Mouse (Mus musculus): Measurements from ENCODE around the gene Bax. TPM values are rescaled to one million over a fixed set of nuclear protein-coding genes. Genes with fewer than 3 reads are reported as not detected.
"Not testable (repeated sequence)": the region's sequence is repeated elsewhere in the genome, so short reads cannot be mapped to it uniquely, and the experiment has no call there.

Gene Bax
- polyA plus RNA-seq, 1 experiment from 2014 or later: 212 TPM

DNA sequence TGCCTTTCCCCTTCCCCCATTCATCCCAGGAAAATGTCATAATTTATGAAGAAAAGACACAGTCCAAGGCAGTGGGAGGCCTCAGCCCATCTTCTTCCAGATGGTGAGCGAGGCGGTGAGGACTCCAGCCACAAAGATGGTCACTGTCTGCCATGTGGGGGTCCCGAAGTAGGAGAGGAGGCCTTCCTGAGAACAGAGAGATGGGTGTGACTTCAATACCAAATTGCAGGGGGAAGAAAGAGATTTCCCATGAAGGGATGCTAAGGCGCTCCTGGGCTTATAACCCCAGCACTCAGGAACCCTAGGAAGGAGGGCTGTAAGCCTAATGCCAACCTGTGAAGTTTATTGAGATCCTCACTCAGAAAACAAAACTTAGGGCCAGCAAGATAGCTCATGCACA, 4.9 kb downstream of the Bax start:
- DNase-seq (ENCODE audit: low spot score): no peak
- WGBS: 79% methylated on average over 4 of the region's 4 CpGs
- H3K4me1 ChIP-seq (replicated peaks; ENCODE audit: control insufficient read depth, insufficient read depth, low read length): peaks cover 51% of the 10 kb centered on the region
- peaks cover 34% of the 10 kb centered on the region for H3K36me3 ChIP-seq (ENCODE audit: control insufficient read depth, insufficient read depth, low read length)
- H3K4me2 ChIP-seq: peak overlapping the region; percentile 73
- H3K9ac ChIP-seq (ENCODE audit: low read depth, low read length): peak overlapping the region; percentile 21; the same call in 1 of the 2 replicates
- H3K27ac ChIP-seq (ENCODE audit: low read depth, low read length): peak overlapping the region; percentile 96; the same call in 1 of the 2 replicates
- H3K4me3 ChIP-seq (ENCODE audit: low read depth, low read length): peak overlapping the region; percentile 89
- ATAC-seq (replicated peaks; ENCODE audit: low FRiP score): no peak
- H3K27me3 ChIP-seq (replicated peaks; ENCODE audit: control insufficient read depth, insufficient read depth, low read length): no peaks in the 10 kb centered on the region
- H3K9me3 ChIP-seq (ENCODE audit: control insufficient read depth, low read length): no peaks in the 10 kb centered on the region

DNA sequence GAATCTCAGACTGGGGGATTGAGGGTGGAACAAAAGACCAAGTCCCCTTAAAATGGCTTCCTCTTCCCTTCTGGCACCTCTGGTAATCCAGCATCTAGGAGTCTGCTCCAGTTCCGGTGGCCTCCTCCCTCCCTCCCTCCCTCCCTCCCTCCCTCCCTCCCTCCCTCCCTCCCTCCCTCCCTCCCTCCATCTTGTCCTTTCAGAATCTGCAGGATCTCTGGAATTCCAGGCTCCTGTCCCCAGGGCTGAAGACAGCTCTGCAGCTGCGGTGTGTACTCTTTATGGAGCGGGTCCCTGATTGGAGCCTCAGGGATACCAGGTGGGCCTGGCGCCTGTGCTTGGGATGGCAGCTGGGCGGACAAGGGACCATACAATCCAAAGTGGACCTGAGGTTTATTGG, 5.4 kb downstream of the Bax start:
- DNase-seq (ENCODE audit: low spot score): no peak
- Histone ChIP-seq H3K4me3 (ENCODE audit: low read depth, low read length) (peak overlapping the region; percentile 89), H3K9ac (ENCODE audit: low read depth, low read length) (peak overlapping the region; percentile 83), H3K36me3 (ENCODE audit: control insufficient read depth, insufficient read depth, low read length) (peaks cover 35% of the 10 kb centered on the region), H3K4me2 (peak overlapping the region; percentile 73), H3K9me3 (ENCODE audit: control insufficient read depth, low read length) (no peaks in the 10 kb centered on the region), H3K4me1 (replicated peaks; ENCODE audit: control insufficient read depth, insufficient read depth, low read length) (peaks cover 53% of the 10 kb centered on the region), H3K27me3 (replicated peaks; ENCODE audit: control insufficient read depth, insufficient read depth, low read length) (no peaks in the 10 kb centered on the region), H3K27ac (ENCODE audit: low read depth, low read length) (peak overlapping the region; percentile 96)
- ATAC-seq (replicated peaks; ENCODE audit: low FRiP score): no peak
- 62% methylated on average over 5 of the region's 5 CpGs for whole genome bisulfite sequencing

- Histone ChIP-seq H3K27me3 (replicated peaks; ENCODE audit: control insufficient read depth, insufficient read depth, low read length) (no peaks in the 10 kb centered on the region), H3K4me3 (ENCODE audit: low read depth, low read length) (peak overlapping the region; percentile 89), H3K36me3 (ENCODE audit: control insufficient read depth, insufficient read depth, low read length) (peaks cover 37% of the 10 kb centered on the region), H3K27ac (ENCODE audit: low read depth, low read length) (peak overlapping the region; percentile 96), H3K4me1 (replicated peaks; ENCODE audit: control insufficient read depth, insufficient read depth, low read length) (peaks cover 52% of the 10 kb centered on the region), H3K9me3 (ENCODE audit: control insufficient read depth, low read length) (no peaks in the 10 kb centered on the region), H3K9ac (ENCODE audit: low read depth, low read length) (peak overlapping the region; percentile 83), H3K4me2 (peak overlapping the region; percentile 73)
- DNase-seq (ENCODE audit: low spot score) (peak; percentile 83), ATAC-seq (replicated peaks; ENCODE audit: low FRiP score) (peak; percentile 70)
- 7% methylated on average over 13 of the region's 13 CpGs for WGBS
Measured at GRCm38 (mm10) chr7:45460860-45461314, 5.8 kb downstream of the Bax start.

DNA sequence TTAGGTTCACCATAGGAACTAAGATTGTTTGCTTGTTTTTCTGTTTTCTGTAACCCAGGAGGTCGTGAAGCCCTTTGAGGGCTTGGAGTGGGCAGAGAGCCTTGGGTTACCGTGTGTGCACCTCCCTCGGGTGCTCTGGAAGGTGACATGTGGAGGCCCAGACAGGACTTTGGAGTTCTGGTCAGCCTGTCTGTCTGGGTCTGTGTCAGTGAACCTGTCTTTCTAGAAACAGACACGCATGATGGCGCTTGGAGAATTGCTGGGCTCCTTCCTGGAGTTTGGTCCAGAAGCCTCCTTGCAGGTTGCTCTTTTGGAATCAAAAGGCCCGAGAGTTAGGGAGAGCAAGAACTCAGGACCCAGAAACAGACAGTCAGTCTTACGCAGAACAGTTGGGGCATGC, 6.3 kb downstream of the Bax start:
- Histone ChIP-seq H3K9ac (ENCODE audit: low read depth, low read length) (peak overlapping the region; percentile 83), H3K27me3 (replicated peaks; ENCODE audit: control insufficient read depth, insufficient read depth, low read length) (no peaks in the 10 kb centered on the region), H3K27ac (ENCODE audit: low read depth, low read length) (peak overlapping the region; percentile 96), H3K36me3 (ENCODE audit: control insufficient read depth, insufficient read depth, low read length) (peaks cover 37% of the 10 kb centered on the region), H3K9me3 (ENCODE audit: control insufficient read depth, low read length) (no peaks in the 10 kb centered on the region), H3K4me1 (replicated peaks; ENCODE audit: control insufficient read depth, insufficient read depth, low read length) (peaks cover 47% of the 10 kb centered on the region), H3K4me3 (ENCODE audit: low read depth, low read length) (peak overlapping the region; percentile 89), H3K4me2 (peak overlapping the region; percentile 73)
- ATAC-seq (replicated peaks; ENCODE audit: low FRiP score): peak; percentile 2; the same call in 1 of the 2 replicates
- DNase-seq (ENCODE audit: low spot score): no peak
- WGBS: 49% methylated on average over 7 of the region's 7 CpGs

DNA sequence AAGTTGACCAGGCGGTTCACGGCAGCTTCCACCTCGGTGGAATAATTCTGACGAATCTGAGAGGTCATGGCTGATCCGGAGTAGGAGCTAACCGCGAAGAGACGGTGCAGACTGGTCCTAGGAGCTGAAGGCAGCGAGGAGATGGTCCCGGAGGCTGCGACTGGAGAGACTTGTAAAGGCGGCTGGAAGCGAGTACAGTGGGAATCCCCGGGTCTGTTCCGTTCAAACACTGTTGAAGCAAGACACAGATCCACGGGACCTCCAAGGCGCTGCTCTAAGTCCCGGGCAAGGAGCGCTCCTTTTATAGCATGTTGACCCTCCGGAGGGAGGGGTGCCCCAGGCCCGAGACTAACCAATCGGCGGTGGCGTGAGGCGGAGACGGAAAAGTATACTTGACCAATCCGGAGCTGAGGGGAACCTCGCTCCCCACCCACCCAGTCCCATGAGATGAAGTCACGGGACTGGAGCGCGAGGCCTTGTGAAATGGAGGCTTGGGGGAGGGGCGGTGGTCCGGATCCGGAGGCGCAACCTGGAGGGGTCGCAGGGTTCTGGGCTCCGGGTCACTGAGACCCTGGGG, 7.0 kb downstream of the Bax start, which contains the start of gene Ftl1:
Gene Ftl1, minus strand, starts transcription at position 321 of the 577 bp plus-strand sequence.
- ATAC-seq (replicated peaks; ENCODE audit: low FRiP score) (peak; percentile 90), DNase-seq (ENCODE audit: low spot score) (peak; percentile 97)
- under 1% methylated on average over 26 of the region's 37 CpGs for WGBS
- not testable (repeated sequence) for H3K9me3 ChIP-seq (ENCODE audit: control insufficient read depth, low read length); H3K27me3 ChIP-seq (replicated peaks; ENCODE audit: control insufficient read depth, insufficient read depth, low read length)
- H3K4me1 ChIP-seq (replicated peaks; ENCODE audit: control insufficient read depth, insufficient read depth, low read length): peaks cover 41% of the 10 kb centered on the region
- peaks cover 36% of the 10 kb centered on the region for H3K36me3 ChIP-seq (ENCODE audit: control insufficient read depth, insufficient read depth, low read length)
- peak within 1 kb of the TSS; percentile 89 for H3K4me3 ChIP-seq (ENCODE audit: low read depth, low read length)
- H3K27ac ChIP-seq (ENCODE audit: low read depth, low read length): peak within 1 kb of the TSS; percentile 96
- peak within 1 kb of the TSS; percentile 94 for H3K9ac ChIP-seq (ENCODE audit: low read depth, low read length)
- peak within 1 kb of the TSS; percentile 98 for H3K4me2 ChIP-seq

DNA sequence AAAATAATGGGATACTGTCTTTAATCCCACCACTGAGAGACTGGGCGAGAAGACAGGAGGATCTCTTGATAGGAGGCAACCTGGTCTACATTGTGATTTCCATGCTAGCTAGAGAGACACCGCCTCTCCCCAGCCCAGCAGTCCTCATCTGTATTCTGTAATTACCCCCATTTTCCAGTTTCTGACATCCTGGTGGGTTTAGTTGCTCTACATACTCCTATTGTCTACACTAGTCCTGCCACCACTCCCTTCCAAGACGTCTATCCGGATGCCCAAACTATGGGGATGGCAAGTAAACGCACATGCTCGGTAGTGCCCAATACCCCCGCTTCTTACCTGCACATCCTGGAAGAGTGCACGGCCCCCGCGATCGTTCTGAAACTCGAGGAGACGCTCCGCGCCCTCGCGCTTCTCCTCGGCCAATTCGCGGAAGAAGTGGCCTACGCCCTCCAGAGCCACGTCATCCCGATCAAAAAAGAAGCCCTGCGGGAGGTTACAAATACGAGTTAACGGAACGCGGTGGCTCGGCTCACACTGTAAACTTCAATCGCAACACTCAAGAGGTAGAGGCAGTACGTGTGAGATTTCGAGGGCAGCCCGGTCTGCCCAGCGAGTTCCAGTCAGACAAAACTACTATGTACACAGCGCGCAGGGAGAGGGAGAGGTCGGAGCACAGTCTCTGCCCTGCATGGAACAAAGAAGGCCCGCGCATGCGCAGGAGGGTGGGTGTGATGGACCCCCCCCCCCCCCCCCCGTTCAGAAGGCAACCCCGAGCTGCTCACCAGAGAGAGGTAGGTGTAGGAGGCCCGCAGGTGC, 7.7 kb downstream of the Bax start:
- peak; percentile 84 for DNase-seq (ENCODE audit: low spot score)
- H3K27ac ChIP-seq (ENCODE audit: low read depth, low read length): peak overlapping the region; percentile 96
- no peaks in the 10 kb centered on the region for H3K27me3 ChIP-seq (replicated peaks; ENCODE audit: control insufficient read depth, insufficient read depth, low read length)
- no peaks in the 10 kb centered on the region for H3K9me3 ChIP-seq (ENCODE audit: control insufficient read depth, low read length)
- peaks cover 29% of the 10 kb centered on the region for H3K36me3 ChIP-seq (ENCODE audit: control insufficient read depth, insufficient read depth, low read length)
- under 1% methylated on average over 42 of the region's 43 CpGs for WGBS
- peak overlapping the region; percentile 98 for H3K4me2 ChIP-seq
- ATAC-seq (replicated peaks; ENCODE audit: low FRiP score): peak; percentile 32
- H3K4me3 ChIP-seq (ENCODE audit: low read depth, low read length): peak overlapping the region; percentile 89
- H3K4me1 ChIP-seq (replicated peaks; ENCODE audit: control insufficient read depth, insufficient read depth, low read length): peaks cover 40% of the 10 kb centered on the region
- peak overlapping the region; percentile 94 for H3K9ac ChIP-seq (ENCODE audit: low read depth, low read length)

GRCm38 (mm10) chr7:45457204-45458060, 9.3 kb downstream of the Bax start:
- Histone ChIP-seq H3K27me3 (replicated peaks; ENCODE audit: control insufficient read depth, insufficient read depth, low read length) (no peaks in the 10 kb centered on the region), H3K4me3 (ENCODE audit: low read depth, low read length) (peak overlapping the region; percentile 89), H3K4me1 (replicated peaks; ENCODE audit: control insufficient read depth, insufficient read depth, low read length) (peaks cover 40% of the 10 kb centered on the region), H3K4me2 (peak overlapping the region; percentile 98), H3K36me3 (ENCODE audit: control insufficient read depth, insufficient read depth, low read length) (peaks cover 27% of the 10 kb centered on the region), H3K27ac (ENCODE audit: low read depth, low read length) (peak overlapping the region; percentile 96), H3K9ac (ENCODE audit: low read depth, low read length) (peak overlapping the region; percentile 94), H3K9me3 (ENCODE audit: control insufficient read depth, low read length) (no peaks in the 10 kb centered on the region)
- ATAC-seq (replicated peaks; ENCODE audit: low FRiP score) (peak; percentile 21), DNase-seq (ENCODE audit: low spot score) (no peak)
- WGBS: 45% methylated on average over 10 of the region's 10 CpGs

- Histone ChIP-seq H3K27me3 (replicated peaks; ENCODE audit: control insufficient read depth, insufficient read depth, low read length) (no peaks in the 10 kb centered on the region), H3K27ac (ENCODE audit: low read depth, low read length) (peak overlapping the region; percentile 96), H3K36me3 (ENCODE audit: control insufficient read depth, insufficient read depth, low read length) (peaks cover 24% of the 10 kb centered on the region), H3K9me3 (ENCODE audit: control insufficient read depth, low read length) (no peaks in the 10 kb centered on the region), H3K4me2 (peak overlapping the region; percentile 98), H3K4me3 (ENCODE audit: low read depth, low read length) (peak overlapping the region; percentile 89), H3K4me1 (replicated peaks; ENCODE audit: control insufficient read depth, insufficient read depth, low read length) (peaks cover 39% of the 10 kb centered on the region), H3K9ac (ENCODE audit: low read depth, low read length) (peak overlapping the region; percentile 94)
- 45% methylated on average over 9 of the region's 9 CpGs for WGBS
- ATAC-seq (replicated peaks; ENCODE audit: low FRiP score) (no peak), DNase-seq (ENCODE audit: low spot score) (no peak)
Measured at GRCm38 (mm10) chr7:45456721-45457203, 9.9 kb downstream of the Bax start.
